ENCODE assay signal across 8 mouse cellular contexts in the genomic region with DNA sequence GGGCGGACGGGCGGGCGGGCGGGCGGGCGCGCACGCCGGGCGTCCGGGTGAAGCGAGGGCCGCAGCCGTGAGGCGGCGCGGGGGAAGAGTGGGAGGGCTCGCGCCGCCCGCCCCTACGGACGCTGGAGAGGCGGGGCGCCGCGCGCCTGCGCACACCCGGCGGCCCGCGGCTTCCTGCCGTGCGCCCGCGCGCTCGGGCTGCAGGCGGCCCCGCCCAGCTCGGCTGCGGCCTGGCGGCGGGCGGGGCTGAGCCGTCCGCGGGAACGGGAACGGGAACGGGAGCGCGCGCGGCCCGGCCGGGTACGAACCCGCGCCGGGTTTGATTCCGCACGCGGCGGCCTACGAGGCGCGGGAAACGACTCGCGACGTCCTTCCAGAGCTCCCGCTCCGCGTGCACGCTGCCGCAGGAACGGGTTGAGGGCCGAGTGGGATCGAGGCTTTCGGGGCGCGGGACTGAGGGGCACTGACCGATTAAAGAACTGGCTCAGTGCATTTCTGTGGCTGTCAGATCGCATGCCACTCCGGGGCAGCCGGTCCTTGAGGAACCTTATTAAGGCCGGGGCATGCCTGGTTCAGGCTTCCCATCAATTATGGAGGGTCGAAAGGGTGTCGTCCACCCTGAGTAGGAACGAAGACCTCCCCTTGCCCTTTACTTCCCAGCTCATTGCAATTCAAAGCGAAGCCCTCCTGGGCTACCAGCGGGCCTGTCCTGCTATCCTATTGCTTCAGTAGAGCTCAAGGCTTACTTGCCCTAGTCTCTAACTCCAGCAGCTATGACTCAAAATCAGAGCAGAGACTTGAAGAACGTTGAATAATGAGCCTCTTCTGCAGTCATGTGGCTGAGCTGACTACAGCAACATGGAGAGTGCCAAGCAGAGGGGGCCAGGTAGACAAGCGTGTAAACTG. TPM values are rescaled to one million over a fixed set of nuclear protein-coding genes. Genes with fewer than 3 reads are reported as not detected.
DNase-seq lines count a peak whose midpoint lies in the region; ATAC-seq and TF ChIP-seq lines count a peak whose summit lies in the region.

No protein-coding gene starts in this region.

- H3K9me3 ChIP-seq in forebrain, embryonic 13.5 days (replicated peaks), result no peaks in the 10 kb centered on the region

- peaks cover 26% of the 10 kb centered on the region for H3K4me1 ChIP-seq in forebrain, embryonic 13.5 days
- H3K4me1 ChIP-seq in lung, adult 2 months (ENCODE audit: control insufficient read depth, insufficient read depth, low read length), result peaks cover 6% of the 10 kb centered on the region; the same call in 1 of the 2 replicates

- TF ChIP-seq CTCF in lung, adult 2 months (IDR thresholded peaks at IDR 0.05; ENCODE audit: insufficient read depth, low read length), result no peak

- H3K27ac ChIP-seq in forebrain, embryonic 13.5 days, result peak overlapping the region; percentile 96

- intact Hi-C loops in heart, postnatal 14 days (cut with DNase I), result loop anchor here (5.0 kb wide), 1 partner anchor 80 kb away; no protein-coding TSS in a partner anchor

- peak; percentile 60 for DNase-seq in ES-CJ7 (ENCODE audit: low read depth, low spot score)
- DNase-seq in heart, postnatal 14 days, result peak; percentile 87 to 93
- peak; percentile 60 to 72 for DNase-seq in layer of hippocampus, adult 18-20 months (ENCODE audit: low spot score in 2 of 2)
- peak; percentile 67 for DNase-seq in lung, adult 2 months
- DNase-seq in testis, postnatal 14 days (ENCODE audit: low spot score), result peak; percentile 82

- WGBS in forebrain, embryonic 13.5 days, result 1% methylated on average over 68 of the region's 97 CpGs
- under 1% methylated on average over 96 of the region's 97 CpGs for WGBS in lung, adult 2 months

- H3K4me3 ChIP-seq in forebrain, embryonic 13.5 days, result peak overlapping the region; percentile 91
- peak overlapping the region; percentile 99 for H3K4me3 ChIP-seq in lung, adult 2 months (replicated peaks; ENCODE audit: extremely low read depth, low read depth, low read length)

- H3K4me2 ChIP-seq in forebrain, embryonic 13.5 days, result peak overlapping the region; percentile 72

- H3K27me3 ChIP-seq in forebrain, embryonic 13.5 days, result no peaks in the 10 kb centered on the region

- ATAC-seq in cerebellum, adult (ENCODE audit: insufficient number of reproducible peaks, low FRiP score, low TSS enrichment), result peak; percentile 81
- peak; percentile 95 for ATAC-seq in forebrain, embryonic 13.5 days
- peak; percentile 60 for ATAC-seq in neutrophil, adult 5-6 weeks (ENCODE audit: extremely low read depth, insufficient number of reproducible peaks, low FRiP score, poor library complexity, severe bottlenecking)

- peak; percentile 64; the same call in 1 of the 2 replicates for TF ChIP-seq POLR2A in lung, adult 2 months (IDR thresholded peaks at IDR 0.05; ENCODE audit: borderline replicate concordance, extremely low read depth, low read depth, low read length)

- peaks cover 4% of the 10 kb centered on the region; the same call in 1 of the 2 replicates for H3K36me3 ChIP-seq in forebrain, embryonic 13.5 days (ENCODE audit: poor library complexity, severe bottlenecking)

- H3K9ac ChIP-seq in forebrain, embryonic 13.5 days, result peak overlapping the region; percentile 98

RNA-seq across cellular contexts. Expression of a gene that starts 0.6 kb away (rescaled TPM):
- polyA plus RNA-seq in forebrain, embryonic 13.5 days (2015; fragmentation: Nextera tagmentation; extraction: Ambion mirVana), result 30.1 and 37.4 TPM in 2 replicates
- total RNA-seq in heart, postnatal 14 days (2021), result 10 to 100 TPM; 26.8 to 36.5 TPM
- total RNA-seq in layer of hippocampus, adult 18-20 months (2021), result 100 to 1,000 TPM; 101 to 118 TPM
- 1.7 and 4.5 TPM in 2 replicates for polyA plus RNA-seq in lung, adult 2 months (2012; rRNA removed)
- 24.7 and 36.9 TPM in 2 replicates for total RNA-seq in neutrophil, adult 5-6 weeks (2017)

Comparison
In these comparisons a context has a peak if more than half of its experiments do, and no peak if none do; other contexts are left out.
1. Peak in every context shown above with its lines: DNase-seq, ATAC-seq, H3K4me3 ChIP-seq and H3K27ac ChIP-seq.